Mouse (Mus musculus) CH12.LX (cell line): ENCODE results near the gene Pgm5. TPM values are rescaled to one million over a fixed set of nuclear protein-coding genes. Genes with fewer than 3 reads are reported as not detected.

Source experiments
- DNase-seq: peaks from one replicate; pipeline ENCODE4 v3.0.0-alpha.2; 2013; ENCODE audit errors: extremely low read depth
- H3K27ac ChIP-seq: 2 replicates; pipeline ENCODE4 v1.5.1; 2012; ENCODE audit warnings: low read depth, mild to moderate bottlenecking, control low read depth, moderate library complexity; ENCODE audit not compliant: insufficient read depth
- H3K27me3 ChIP-seq: replicated peaks from 2 replicates; pipeline ENCODE3; 2012; ENCODE audit warnings: inconsistent platforms
- H3K36me3 ChIP-seq, 2 experiments: replicated peaks in 1 of 2; 2 replicates each; pipeline versions ENCODE3 to v1.6.1; 2012; ENCODE audit warnings: inconsistent platforms in 1 of 2, low read length in 1 of 2, mild to moderate bottlenecking in 1 of 2, mixed read lengths in 1 of 2, moderate library complexity in 1 of 2; ENCODE audit not compliant: control insufficient read depth in 1 of 2, insufficient read depth in 1 of 2
- H3K4me1 ChIP-seq, 2 experiments: 2 replicates each; pipeline ENCODE4 v1.6.1; 2012; ENCODE audit warnings: inconsistent platforms in 1 of 2, moderate library complexity in 1 of 2; ENCODE audit not compliant: insufficient read depth in 2 of 2, control insufficient read depth in 1 of 2
- H3K4me2 ChIP-seq: 2 replicates; pipeline ENCODE4 v1.6.1; 2012; ENCODE audit warnings: low read depth, mild to moderate bottlenecking, control low read depth; ENCODE audit not compliant: poor library complexity, insufficient read depth, severe bottlenecking
- H3K4me3 ChIP-seq, 3 experiments: fragments of 150-350 bp in 1 of 3; sonication (generic) in 1 of 3; replicated peaks in 1 of 3; 2 replicates each; pipeline versions ENCODE3 to v1.5.1; 2011 to 2012; ENCODE audit warnings: low read depth in 2 of 3, low read length in 2 of 3, mild to moderate bottlenecking in 2 of 3, moderate library complexity in 2 of 3, control low read depth in 1 of 3, improper control_type of control experiment in 1 of 3, inconsistent platforms in 1 of 3, mixed read lengths in 1 of 3; ENCODE audit not compliant: poor library complexity in 1 of 3
- H3K79me2 ChIP-seq: replicated peaks from 2 replicates; pipeline ENCODE4 v1.6.1; 2012; ENCODE audit warnings: mild to moderate bottlenecking, moderate library complexity; ENCODE audit not compliant: control insufficient read depth, poor library complexity, insufficient read depth, severe bottlenecking; ENCODE audit errors: extremely low read depth
- H3K9ac ChIP-seq: 2 replicates; pipeline ENCODE4 v1.6.1; 2012; ENCODE audit warnings: low read depth, mild to moderate bottlenecking, control low read depth, moderate library complexity; ENCODE audit not compliant: insufficient read depth
- H3K9me3 ChIP-seq: replicated peaks from 2 replicates; pipeline ENCODE3; 2012; ENCODE audit warnings: low read length, inconsistent platforms, mixed read lengths
- CHD2 ChIP-seq: IDR thresholded peaks from 2 replicates; pipeline ENCODE4 v1.6.1; 2011; ENCODE audit warnings: low read length, improper control_type of control experiment
- CTCF ChIP-seq, 2 experiments: IDR thresholded peaks in 1 of 2; conservative IDR thresholded peaks in 1 of 2; 2 replicates each; pipeline ENCODE4 v1.5.1; 2011 to 2012; ENCODE audit warnings: low read depth in 2 of 2, low read length in 2 of 2, improper control_type of control experiment in 1 of 2, inconsistent platforms in 1 of 2, mild to moderate bottlenecking in 1 of 2, moderate library complexity in 1 of 2
- EP300 ChIP-seq: IDR thresholded peaks from 2 replicates; pipeline ENCODE4 v1.6.1; 2011; ENCODE audit warnings: low read length, improper control_type of control experiment
- GABPA ChIP-seq: IDR thresholded peaks from 2 replicates; pipeline ENCODE4 v1.6.1; 2012; ENCODE audit warnings: low read depth, low read length, improper control_type of control experiment, inconsistent platforms; ENCODE audit not compliant: insufficient replicate concordance
- JUND ChIP-seq: conservative IDR thresholded peaks from 2 replicates; pipeline ENCODE4 v1.6.1; 2011; ENCODE audit warnings: low read depth, low read length, improper control_type of control experiment
- KAT2A ChIP-seq: IDR thresholded peaks from 2 replicates; pipeline ENCODE4 v1.6.1; 2012; ENCODE audit warnings: low read length, improper control_type of control experiment, inconsistent platforms; ENCODE audit not compliant: insufficient replicate concordance
- MAFK ChIP-seq: IDR thresholded peaks from 2 replicates; pipeline ENCODE4 v1.6.1; 2011; ENCODE audit warnings: low read length, improper control_type of control experiment; ENCODE audit not compliant: insufficient replicate concordance
- MAZ ChIP-seq: IDR thresholded peaks from 2 replicates; pipeline ENCODE4 v1.6.1; 2012; ENCODE audit warnings: low read depth, mild to moderate bottlenecking, inconsistent platforms, low read length, improper control_type of control experiment, moderate library complexity
- MEF2A ChIP-seq: IDR thresholded peaks from 2 replicates; pipeline ENCODE4 v1.6.1; 2014; ENCODE audit warnings: low read depth, mild to moderate bottlenecking, inconsistent platforms, low read length, improper control_type of control experiment, borderline replicate concordance
- MYC ChIP-seq: IDR thresholded peaks from 2 replicates; pipeline ENCODE4 v1.6.1; 2011; ENCODE audit warnings: low read depth, mild to moderate bottlenecking, improper control_type of control experiment, low read length
- PAX5 ChIP-seq: IDR thresholded peaks from 2 replicates; pipeline ENCODE4 v1.6.1; 2012; ENCODE audit warnings: low read length, inconsistent platforms, mixed read lengths
- POLR2AphosphoS2 ChIP-seq: IDR thresholded peaks from 2 replicates; pipeline ENCODE4 v1.6.1; 2011; ENCODE audit warnings: low read depth, low read length, improper control_type of control experiment
- RAD21 ChIP-seq: IDR thresholded peaks from 2 replicates; pipeline ENCODE4 v1.6.1; 2011; ENCODE audit warnings: low read depth, mild to moderate bottlenecking, low read length, improper control_type of control experiment, moderate library complexity
- SMC3 ChIP-seq: IDR thresholded peaks from 2 replicates; pipeline ENCODE4 v1.6.1; 2011; ENCODE audit warnings: low read depth, low read length, improper control_type of control experiment
- TCF12 ChIP-seq: IDR thresholded peaks from 2 replicates; pipeline ENCODE4 v1.6.1; 2014; ENCODE audit warnings: low read depth, mild to moderate bottlenecking, inconsistent platforms, low read length, improper control_type of control experiment
- USF2 ChIP-seq: conservative IDR thresholded peaks from 2 replicates; pipeline ENCODE4 v1.6.1; 2011; ENCODE audit warnings: low read depth, low read length, improper control_type of control experiment
- ZC3H11A ChIP-seq: IDR thresholded peaks from 2 replicates; pipeline ENCODE4 v1.6.1; 2012; ENCODE audit warnings: low read depth, mild to moderate bottlenecking, inconsistent platforms, low read length, improper control_type of control experiment
- dilution Hi-C: fragments of 300-500 bp; cut with MboI; formaldehyde crosslinking; loops from 2 replicates; pipeline ENCODE4 v1.14.3; 2020; ENCODE audit warnings: low sequenced_read_pairs; ENCODE audit not compliant: extremely low pct_unique_long_range_greater_than_20kb, extremely low pct_ligation_motif_present
- in situ Hi-C: fragments of 300-500 bp; cut with MboI; formaldehyde crosslinking; loops from 3 replicates; pipeline ENCODE4 v1.14.3; 2019; ENCODE audit warnings: low sequenced_read_pairs, low pct_ligation_motif_present, low pct_unique_long_range_greater_than_20kb, mixed read lengths
- polyA plus RNA-seq: library from polyadenylated mRNA; unstranded; fragments of >175 nt; gene quantifications from 2 replicates; pipeline ENCODE4 v1.2.1, GENCODE M21; 2012; ENCODE audit warnings: low read depth; ENCODE audit not compliant: insufficient read length
- total RNA-seq, 2 experiments: library from RNA; depleted of rRNA; stranded (reverse); fragments of 300-350 nt in 1 of 2; fragments of >200 nt in 1 of 2; gene quantifications; 2 replicates each; pipeline ENCODE4 v1.2.3; 2012 to 2014

The Pgm5 gene
- total and polyA plus RNA-seq, 3 experiments = not detected

DNA sequence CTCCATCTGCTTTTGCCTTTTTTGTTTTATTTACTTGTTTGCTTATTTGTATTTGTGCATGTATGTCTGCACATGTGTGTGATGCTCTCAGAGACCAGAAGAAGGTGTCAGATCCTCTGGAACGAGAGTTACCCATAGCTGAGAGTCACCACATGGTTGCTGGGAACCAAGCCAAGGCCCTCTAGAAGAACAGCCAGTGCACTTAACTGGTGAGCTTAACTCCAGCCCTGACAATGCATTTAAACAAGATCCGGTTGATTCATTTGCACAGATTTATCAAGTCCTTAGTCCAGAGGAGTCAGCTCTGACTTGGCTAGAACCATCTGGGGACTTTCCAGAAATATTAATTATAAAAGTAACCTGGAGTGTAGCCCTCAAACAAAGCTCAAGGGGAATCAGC lies 12.2 kb upstream of the Pgm5 start:
- no peak overlapping the region for H3K4me2 ChIP-seq
- no peaks in the 10 kb centered on the region for H3K36me3 ChIP-seq
- TF ChIP-seq MEF2A = no peak
- TF ChIP-seq MAFK = no peak
- TF ChIP-seq MAZ = no peak
- no peak for TF ChIP-seq MYC
- no peak for TF ChIP-seq TCF12
- TF ChIP-seq KAT2A = no peak
- no peak for TF ChIP-seq SMC3
- H3K9ac ChIP-seq = no peak overlapping the region
- peaks cover 3% of the 10 kb centered on the region for H3K27me3 ChIP-seq
- H3K9me3 ChIP-seq = peaks cover 6% of the 10 kb centered on the region
- DNase-seq = no peak
- no peak overlapping the region for H3K27ac ChIP-seq
- dilution Hi-C loops (no loop called here), in situ Hi-C loops (loop anchor here (5.0 to 25.0 kb wide), 3 partner anchors 167 to 587 kb away; partner anchors contain the start of gene Fxn)
- H3K4me3 ChIP-seq = no peak overlapping the region
- H3K4me1 ChIP-seq = no peaks in the 10 kb centered on the region
- no peaks in the 10 kb centered on the region for H3K79me2 ChIP-seq

DNA sequence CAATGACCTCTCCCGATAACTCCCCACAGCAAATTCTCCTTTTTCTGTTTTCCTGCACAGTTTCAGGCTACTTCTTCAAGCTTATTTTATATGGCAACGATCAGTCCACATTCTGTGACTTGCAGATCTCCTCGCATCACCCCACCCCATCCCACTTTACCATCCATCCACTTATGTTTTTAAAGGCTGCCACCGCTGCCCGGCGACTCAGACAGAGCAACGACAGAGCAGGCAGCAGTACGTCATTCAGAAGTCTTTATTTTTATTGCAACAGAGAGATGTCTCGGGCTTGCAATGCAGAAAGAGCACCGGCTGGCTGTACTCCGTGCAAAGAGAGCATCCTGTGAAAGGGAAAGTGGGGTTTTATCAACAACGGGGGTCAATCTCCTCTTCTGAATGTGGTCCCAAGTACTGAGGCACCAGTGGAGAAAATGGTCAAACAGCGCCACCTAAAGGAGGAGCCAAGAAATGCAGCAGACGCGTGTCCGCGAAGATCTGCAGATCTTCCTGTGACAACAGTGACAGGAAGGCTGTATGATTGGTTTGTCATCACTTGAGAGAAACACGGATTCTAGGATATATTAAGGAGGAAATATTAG lies 9.5 kb upstream of the Pgm5 start:
- H3K4me3 ChIP-seq = no peak overlapping the region
- no peak overlapping the region for H3K9ac ChIP-seq
- in situ Hi-C loops (loop anchor here (5.0 to 25.0 kb wide), 3 partner anchors 164 to 584 kb away; partner anchors contain the start of gene Fxn), dilution Hi-C loops (no loop called here)
- no peaks in the 10 kb centered on the region for H3K36me3 ChIP-seq
- peak; percentile 75 for DNase-seq
- peaks cover 5% of the 10 kb centered on the region for H3K9me3 ChIP-seq
- H3K27ac ChIP-seq = no peak overlapping the region
- H3K4me1 ChIP-seq = no peaks in the 10 kb centered on the region
- H3K27me3 ChIP-seq = peaks cover 3% of the 10 kb centered on the region
- no peaks in the 10 kb centered on the region for H3K79me2 ChIP-seq
- peak overlapping the region; percentile 76; the same call in 1 of the 2 replicates for H3K4me2 ChIP-seq
- peak; percentile 96 for TF ChIP-seq RAD21
- TF ChIP-seq MYC = no peak
- peak; percentile 51; the same call in 1 of the 2 replicates for TF ChIP-seq ZC3H11A
- peak; percentile 89 to 94 for TF ChIP-seq CTCF (conservative IDR thresholded peaks at IDR 0.05 in 1 of 2, IDR thresholded peaks at IDR 0.05 in 1 of 2; ENCODE audit: low read depth in 2 of 2, low read length in 2 of 2)
- no peak for TF ChIP-seq POLR2AphosphoS2
- no peak for TF ChIP-seq EP300
- no peak for TF ChIP-seq USF2
- TF ChIP-seq SMC3 = peak; percentile 78
- no peak for TF ChIP-seq TCF12
- TF ChIP-seq, all 38 proteins: peak for 4

DNA sequence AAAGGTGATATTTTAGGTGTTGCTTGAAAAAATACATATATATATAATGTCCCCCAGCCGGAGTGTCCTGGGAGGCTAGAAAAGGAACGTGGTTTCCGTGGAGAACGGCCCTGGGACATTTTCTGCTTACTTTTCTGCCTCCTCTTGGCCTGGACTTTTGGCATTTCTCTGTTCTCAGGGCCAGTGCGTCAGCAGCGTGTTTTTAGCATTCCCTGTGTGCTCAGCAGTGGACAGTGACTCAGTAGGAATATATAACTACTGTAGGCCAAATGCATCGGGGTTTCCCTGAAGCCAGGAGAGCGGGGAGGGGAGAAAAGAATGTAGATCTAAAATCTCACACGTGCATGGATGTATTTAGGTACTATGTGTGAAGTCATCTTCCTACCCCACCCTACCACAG lies 3.8 kb upstream of the Pgm5 start:
- H3K9me3 ChIP-seq = peaks cover 5% of the 10 kb centered on the region
- H3K4me3 ChIP-seq = no peak overlapping the region
- H3K79me2 ChIP-seq = no peaks in the 10 kb centered on the region
- no peak overlapping the region for H3K27ac ChIP-seq
- no peak overlapping the region for H3K4me2 ChIP-seq
- dilution Hi-C loops = no loop called here
- in situ Hi-C loops = loop anchor here (25.0 kb wide), 1 partner anchor 578 kb away; the partner anchor contains the start of gene Fxn
- no peak for DNase-seq
- H3K27me3 ChIP-seq = no peaks in the 10 kb centered on the region
- no peak for TF ChIP-seq JUND
- TF ChIP-seq GABPA = no peak
- no peak for TF ChIP-seq PAX5
- TF ChIP-seq CHD2 = no peak
- no peak overlapping the region for H3K9ac ChIP-seq
- H3K4me1 ChIP-seq = no peaks in the 10 kb centered on the region
- no peaks in the 10 kb centered on the region for H3K36me3 ChIP-seq
